Mouse (Mus musculus): Measurements from ENCODE around the gene Gm11361. TPM values are rescaled to one million over a fixed set of nuclear protein-coding genes. Genes with fewer than 3 reads are reported as not detected.

Gene Gm11361
- polyA plus RNA-seq (2012; rRNA removed), result 2.3 and 2.5 TPM in 2 replicates

GRCm38 (mm10) chr13:28257228-28257627 is at the start of gene Gm11361:
Gm11361 (plus strand) TSS chr13:28257528.

Other genes with a start within 250 kb of the Gm11361 start
- gene Prl4a1, start 241.3 kb upstream of the Gm11361 start, polyA plus RNA-seq (2012; rRNA removed), result 0.02 TPM in 1 of 2 replicates, not detected in the other
- not detected in 2 replicates for gene Prl5a1, start 115.0 kb upstream of the Gm11361 start, polyA plus RNA-seq (2012; rRNA removed)

Data from liver, embryonic 14 days (tissue).